Mouse (Mus musculus) G1E (cell line): ENCODE measurements at regions not wholly inside any gene's neighbourhood (a gene's known extent, or its start where the extent isn't known, plus 50 kb on each side); places are given as distances from the start of the nearest gene placed in this dataset.

Source experiments
- CTCF ChIP-seq: IDR thresholded peaks from 2 replicates; pipeline ENCODE4 v1.5.1; 2012; ENCODE audit warnings: low read depth, low read length, inconsistent platforms, mixed read lengths
- GATA1 ChIP-seq: IDR thresholded peaks from 2 replicates; pipeline ENCODE4 v1.6.1; 2012; ENCODE audit warnings: borderline replicate concordance, low read length, inconsistent platforms, mixed read lengths
- GATA2 ChIP-seq: IDR thresholded peaks from 2 replicates; pipeline ENCODE4 v1.6.1; 2012; ENCODE audit warnings: low read depth, low read length, inconsistent platforms, borderline replicate concordance
- POLR2AphosphoS5 ChIP-seq: IDR thresholded peaks from 2 replicates; pipeline ENCODE4 v1.6.1; 2012; ENCODE audit warnings: low read depth, low read length, inconsistent platforms; ENCODE audit not compliant: insufficient replicate concordance
- TAL1 ChIP-seq: conservative IDR thresholded peaks from 2 replicates; pipeline ENCODE4 v1.6.1; 2012; ENCODE audit warnings: low read depth, low read length, inconsistent platforms, mixed read lengths

GRCm38 (mm10) chr1:166750236-166750635 is 68.6 kb upstream of the Fmo9 start:
- TF ChIP-seq CTCF (no peak), POLR2AphosphoS5 (no peak), TAL1 (no peak), GATA2 (no peak), GATA1 (no peak)
